Mouse (Mus musculus) limb, embryonic 13.5 days (tissue): ENCODE measurements around the gene Sdhc. TPM values are rescaled to one million over a fixed set of nuclear protein-coding genes. Genes with fewer than 3 reads are reported as not detected.

Source experiments
- ATAC-seq: fragments of 200-750 bp; cut with Nextera tagmentation; 2 replicates; pipeline ENCODE4 v1.8.0; 2017; ENCODE audit warnings: low read depth, moderate number of reproducible peaks, moderate TSS enrichment; ENCODE audit not compliant: low FRiP score
- H3K27ac ChIP-seq: fragments of 300-500 bp; sonication (generic); 2 replicates; pipeline ENCODE4 v1.5.1; 2015; ENCODE audit warnings: inconsistent platforms, mild to moderate bottlenecking, moderate library complexity
- H3K27me3 ChIP-seq: fragments of 300-500 bp; sonication (generic); 2 replicates; pipeline ENCODE4 v1.6.1; 2015; ENCODE audit warnings: mild to moderate bottlenecking, inconsistent platforms
- H3K36me3 ChIP-seq: fragments of 300-500 bp; sonication (generic); 2 replicates; pipeline ENCODE4 v1.6.1; 2015; ENCODE audit warnings: inconsistent platforms, mild to moderate bottlenecking, moderate library complexity
- H3K4me1 ChIP-seq: fragments of 300-500 bp; sonication (generic); 2 replicates; pipeline ENCODE4 v1.6.1; 2015; ENCODE audit warnings: inconsistent platforms
- H3K4me2 ChIP-seq: fragments of 300-500 bp; sonication (generic); replicated peaks from 2 replicates; pipeline ENCODE4 v1.6.1; 2015; ENCODE audit warnings: inconsistent platforms, mild to moderate bottlenecking, moderate library complexity
- H3K4me3 ChIP-seq: fragments of 300-500 bp; sonication (generic); 2 replicates; pipeline ENCODE4 v1.5.1; 2015; ENCODE audit warnings: moderate library complexity, mild to moderate bottlenecking, inconsistent platforms
- H3K9ac ChIP-seq: fragments of 300-500 bp; sonication (generic); 2 replicates; pipeline ENCODE4 v1.6.1; 2015; ENCODE audit warnings: mild to moderate bottlenecking, inconsistent platforms
- H3K9me3 ChIP-seq: fragments of 300-500 bp; sonication (generic); 2 replicates; pipeline ENCODE4 v1.6.1; 2016; ENCODE audit warnings: inconsistent platforms
- WGBS: fragments of 180-500 bp; shearing (Covaris S2); methylation state at CpG from one replicate; pipeline ENCODE4 v1.1.7; 2015; 5-methylcytosine and 5-hydroxymethylcytosine counted together
- polyA plus RNA-seq: library from polyadenylated mRNA; unstranded; fragments of >200 nt; fragmentation: Nextera tagmentation; extraction: Ambion mirVana; gene quantifications from 2 replicates; pipeline ENCODE4 v1.2.1, GENCODE M21; 2015

Gene Sdhc
- polyA plus RNA-seq, 1 experiment from 2014 or later, result 236 TPM

DNA sequence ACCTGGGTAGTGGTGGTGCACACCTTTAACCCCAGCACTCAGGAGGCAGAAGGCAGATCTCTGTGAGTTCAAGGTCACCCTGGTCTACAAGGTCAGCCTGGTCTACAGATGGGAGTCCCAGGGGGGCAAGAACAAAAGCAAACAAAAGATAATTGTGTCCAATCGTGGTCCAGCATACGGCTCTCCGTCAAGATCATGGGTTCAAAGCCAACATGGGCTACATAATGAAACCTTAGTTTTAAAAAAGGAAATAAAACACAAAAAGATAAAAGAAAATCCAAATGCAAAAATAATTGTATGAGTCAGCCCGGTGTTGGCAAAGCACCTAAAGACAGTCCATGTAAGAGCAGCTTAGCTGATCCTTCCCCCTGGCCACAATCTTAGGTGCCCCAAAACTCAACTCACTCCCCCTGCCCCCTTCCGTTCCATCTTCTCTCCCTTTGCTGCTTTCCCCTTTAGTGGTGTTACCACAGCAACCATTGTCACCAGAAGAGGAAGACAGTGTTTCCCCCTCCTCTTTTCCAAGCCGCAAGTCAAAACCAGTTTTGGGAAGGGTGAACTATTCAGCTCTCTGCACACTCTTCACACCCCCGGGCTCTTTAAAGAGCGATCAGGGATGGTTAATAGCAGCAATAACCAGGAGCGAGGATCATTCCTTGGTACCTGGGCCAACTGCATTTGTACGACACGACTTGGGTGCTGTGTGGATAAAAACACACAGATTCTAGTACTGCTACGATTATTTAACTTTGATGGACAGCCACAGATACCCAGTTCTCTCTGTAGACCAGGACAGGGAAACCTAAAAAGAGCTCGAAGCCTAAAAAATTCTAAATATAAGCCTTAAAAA lies 37.7 kb upstream of the Sdhc start:
- ATAC-seq, result no peak
- H3K4me2 ChIP-seq, result no peak overlapping the region
- peaks cover 24% of the 10 kb centered on the region for H3K27me3 ChIP-seq
- H3K9ac ChIP-seq, result no peak overlapping the region
- no peak overlapping the region for H3K27ac ChIP-seq
- H3K4me1 ChIP-seq, result peaks cover 20% of the 10 kb centered on the region
- no peak overlapping the region for H3K4me3 ChIP-seq
- no peaks in the 10 kb centered on the region for H3K36me3 ChIP-seq
- WGBS, result 67% methylated on average over 13 of the region's 13 CpGs
- no peaks in the 10 kb centered on the region for H3K9me3 ChIP-seq

DNA sequence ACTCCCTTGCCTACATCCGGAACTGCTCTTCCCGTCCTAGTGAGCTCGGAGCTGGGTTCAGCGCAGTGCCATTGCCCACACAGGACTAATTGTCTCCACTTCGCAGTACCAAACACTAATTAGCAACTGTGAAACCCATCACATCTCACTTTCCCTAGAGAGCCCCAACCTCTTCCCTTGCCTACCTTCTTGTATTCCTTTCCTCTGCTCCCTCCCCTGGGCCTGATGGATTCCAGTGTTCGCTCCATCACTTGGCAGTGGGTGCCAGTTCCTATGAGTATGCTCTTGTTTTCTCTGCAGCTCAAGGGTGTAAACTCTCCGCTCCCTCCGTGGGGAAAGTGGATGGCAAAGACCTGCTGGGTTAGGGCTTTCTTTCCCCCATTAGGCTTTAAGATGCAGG lies 35.3 kb upstream of the Sdhc start:
- 54% methylated on average over 8 of the region's 8 CpGs for WGBS
- no peak overlapping the region for H3K4me2 ChIP-seq
- no peak overlapping the region for H3K27ac ChIP-seq
- H3K4me3 ChIP-seq, result no peak overlapping the region
- peaks cover 15% of the 10 kb centered on the region for H3K4me1 ChIP-seq
- peaks cover 1% of the 10 kb centered on the region; the same call in 1 of the 2 replicates for H3K27me3 ChIP-seq
- H3K9ac ChIP-seq, result no peak overlapping the region
- ATAC-seq, result no peak
- no peaks in the 10 kb centered on the region for H3K9me3 ChIP-seq
- no peaks in the 10 kb centered on the region for H3K36me3 ChIP-seq

DNA sequence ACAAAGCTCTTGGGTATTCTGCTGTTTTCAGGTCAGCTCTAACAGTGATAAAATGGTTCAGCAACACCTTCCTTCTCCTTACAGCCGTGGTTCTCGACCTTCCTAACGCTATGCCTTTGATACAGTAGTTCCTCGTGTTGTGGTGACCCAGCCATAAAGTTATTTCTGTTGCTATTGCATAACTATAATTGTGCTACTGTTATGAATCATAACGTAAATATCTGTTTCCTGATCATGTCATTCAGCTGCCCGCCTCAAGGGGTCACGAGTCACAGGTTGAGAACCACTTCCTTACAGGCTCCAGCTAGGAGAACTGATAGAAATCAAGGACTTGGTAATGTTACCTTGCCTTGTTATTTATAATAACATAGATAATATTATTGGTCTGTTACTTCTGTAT lies 33.9 kb upstream of the Sdhc start:
- no peak for ATAC-seq
- WGBS, result 84% methylated on average over 7 of the region's 7 CpGs
- Histone ChIP-seq H3K27ac (no peak overlapping the region), H3K9me3 (no peaks in the 10 kb centered on the region), H3K9ac (no peak overlapping the region), H3K4me2 (no peak overlapping the region), H3K4me1 (peaks cover 10% of the 10 kb centered on the region), H3K27me3 (no peaks in the 10 kb centered on the region), H3K4me3 (no peak overlapping the region), H3K36me3 (no peaks in the 10 kb centered on the region)

DNA sequence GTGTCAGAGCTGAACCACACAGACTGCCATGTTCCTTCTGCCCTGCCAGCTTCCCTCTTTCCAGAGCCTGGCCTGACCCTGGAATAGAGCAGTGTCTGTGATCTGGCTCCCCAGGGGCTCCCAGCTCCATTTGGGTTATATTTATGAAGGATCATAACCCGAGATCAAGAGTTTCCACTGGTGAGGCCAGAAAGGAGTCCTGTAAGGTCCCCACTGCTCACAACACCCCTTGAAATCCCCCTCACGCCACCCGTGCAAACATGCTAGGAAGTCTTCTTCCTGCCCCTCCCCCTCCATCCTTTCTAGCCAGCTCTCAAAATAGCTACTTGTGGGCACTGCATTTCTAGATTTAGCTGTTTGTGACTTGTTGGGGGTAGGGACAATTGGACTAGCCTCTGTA lies 33.2 kb upstream of the Sdhc start:
- 0 out of 2 replicates have a peak, but pooled peaks cover 5% of the 10 kb centered on the region for H3K4me1 ChIP-seq
- no peak overlapping the region for H3K4me2 ChIP-seq
- no peaks in the 10 kb centered on the region for H3K27me3 ChIP-seq
- H3K9ac ChIP-seq, result no peak overlapping the region
- ATAC-seq, result no peak
- no peak overlapping the region for H3K27ac ChIP-seq
- no peak overlapping the region for H3K4me3 ChIP-seq
- H3K9me3 ChIP-seq, result no peaks in the 10 kb centered on the region
- H3K36me3 ChIP-seq, result no peaks in the 10 kb centered on the region
- 62% methylated on average over 3 of the region's 3 CpGs for WGBS

DNA sequence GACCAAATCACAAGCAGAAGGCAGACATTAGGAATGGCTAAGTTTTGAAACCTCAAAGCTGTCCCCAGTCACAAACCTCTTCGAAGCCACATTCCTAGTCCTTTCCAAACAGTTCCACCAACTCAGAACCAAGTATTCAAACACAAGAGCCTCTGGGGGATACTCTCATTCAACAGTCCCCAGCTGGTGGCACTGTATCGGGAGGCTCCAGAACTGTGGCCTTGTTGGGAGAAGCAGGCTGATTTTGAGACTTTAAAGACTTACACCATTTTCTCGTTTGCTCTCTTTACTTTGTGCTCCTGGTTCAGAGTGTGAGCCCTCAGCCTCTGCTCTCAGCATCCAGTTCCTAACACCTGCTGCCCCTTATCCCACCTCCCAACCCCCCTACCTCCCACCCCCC lies 32.6 kb upstream of the Sdhc start:
- no peaks in the 10 kb centered on the region for H3K27me3 ChIP-seq
- no peak overlapping the region for H3K27ac ChIP-seq
- H3K9ac ChIP-seq, result no peak overlapping the region
- 82% methylated on average over 3 of the region's 3 CpGs for WGBS
- no peaks in the 10 kb centered on the region for H3K9me3 ChIP-seq
- no peak overlapping the region for H3K4me3 ChIP-seq
- no peak for ATAC-seq
- no peaks in the 10 kb centered on the region for H3K36me3 ChIP-seq
- H3K4me1 ChIP-seq, result 0 out of 2 replicates have a peak, but pooled peaks cover 5% of the 10 kb centered on the region
- no peak overlapping the region for H3K4me2 ChIP-seq

DNA sequence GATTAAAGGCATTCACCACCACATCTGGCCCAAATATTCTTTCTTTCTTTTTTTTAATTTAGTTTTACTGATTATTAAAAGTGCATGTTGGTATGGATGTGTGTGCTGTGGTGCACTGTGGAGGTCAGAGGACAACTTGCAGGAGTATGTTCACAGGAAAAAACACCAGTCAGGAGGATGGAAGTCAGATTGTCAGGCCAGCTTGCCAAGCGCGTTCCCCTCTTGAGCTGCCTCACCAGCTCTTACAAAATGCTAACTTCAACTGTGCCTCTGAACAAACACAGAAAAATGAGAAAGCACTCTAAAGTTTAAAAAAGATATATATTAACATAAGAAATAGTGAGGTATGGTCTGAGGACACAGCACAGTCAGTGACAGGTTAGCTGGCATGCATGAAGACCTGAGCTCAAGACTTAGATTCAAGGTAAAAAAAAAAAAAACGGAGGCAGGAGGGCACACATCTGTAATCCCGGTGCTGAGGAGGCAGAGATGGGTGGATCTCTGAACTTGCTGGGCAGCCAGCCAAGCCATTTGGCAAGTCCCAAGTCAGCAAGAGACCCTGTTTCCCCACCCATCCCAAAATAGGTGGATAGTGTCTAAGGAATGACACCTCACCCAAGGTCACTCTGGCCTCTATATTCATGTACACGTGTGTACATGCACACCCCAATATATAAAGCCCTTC lies 29.2 kb upstream of the Sdhc start:
- 77% methylated on average over 5 of the region's 5 CpGs for WGBS
- H3K4me1 ChIP-seq, result no peaks in the 10 kb centered on the region
- no peak for ATAC-seq

DNA sequence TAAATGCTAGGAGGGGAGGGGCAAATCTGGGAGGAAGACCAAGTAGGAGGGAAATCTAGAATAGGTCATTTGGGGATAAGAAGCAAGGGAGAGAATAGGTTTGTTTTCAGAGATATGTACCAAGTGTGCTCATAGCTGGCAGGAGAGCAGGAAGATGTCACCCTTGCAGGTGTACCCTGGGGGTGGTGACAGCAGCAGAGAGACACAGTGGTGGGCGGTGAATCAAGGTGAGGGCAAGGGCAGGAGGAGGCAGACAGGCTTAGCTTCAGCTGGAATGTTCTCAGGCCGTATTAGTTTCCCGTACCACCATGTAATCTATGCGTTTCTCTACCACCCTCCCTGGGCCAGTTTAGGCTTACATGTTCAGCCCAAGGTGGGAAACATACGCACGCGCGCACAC lies 22.4 kb upstream of the Sdhc start:
- Histone ChIP-seq H3K4me3 (no peak overlapping the region), H3K4me2 (no peak overlapping the region), H3K27me3 (no peaks in the 10 kb centered on the region; the same call in 1 of the 2 replicates), H3K9ac (no peak overlapping the region), H3K36me3 (no peaks in the 10 kb centered on the region), H3K9me3 (no peaks in the 10 kb centered on the region), H3K4me1 (no peaks in the 10 kb centered on the region), H3K27ac (no peak overlapping the region)
- 97% methylated on average over 8 of the region's 8 CpGs for WGBS
- ATAC-seq, result no peak

More for the DNA sequence above, 29.2 kb upstream of the Sdhc start:
- no peak overlapping the region for H3K4me2 ChIP-seq
- no peaks in the 10 kb centered on the region for H3K36me3 ChIP-seq
- H3K27me3 ChIP-seq, result no peaks in the 10 kb centered on the region
- no peak overlapping the region for H3K4me3 ChIP-seq
- no peaks in the 10 kb centered on the region for H3K9me3 ChIP-seq
- H3K9ac ChIP-seq, result no peak overlapping the region
- H3K27ac ChIP-seq, result no peak overlapping the region

DNA sequence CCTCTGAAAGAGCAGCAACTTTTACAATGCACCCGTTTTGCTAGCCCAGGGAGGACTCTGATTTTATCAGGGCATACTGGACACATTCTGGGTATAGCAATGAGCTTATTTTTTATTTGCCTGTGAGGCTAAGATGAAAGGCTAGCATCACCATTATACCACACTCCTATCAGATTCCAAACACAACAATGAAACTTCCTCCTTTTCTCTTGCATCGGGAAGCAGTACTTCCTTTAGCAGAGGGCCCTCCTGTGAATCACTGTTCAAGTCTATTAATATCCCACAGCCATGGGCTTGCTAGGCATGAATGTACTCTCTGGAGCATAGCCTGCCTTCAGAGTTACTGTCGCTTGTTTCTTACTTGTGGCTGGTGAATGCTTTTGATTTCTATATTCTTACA lies 20.7 kb upstream of the Sdhc start:
- H3K9ac ChIP-seq, result no peak overlapping the region
- no peaks in the 10 kb centered on the region for H3K36me3 ChIP-seq
- no peaks in the 10 kb centered on the region for H3K9me3 ChIP-seq
- no peaks in the 10 kb centered on the region; the same call in 1 of the 2 replicates for H3K27me3 ChIP-seq
- no peak overlapping the region for H3K4me2 ChIP-seq
- ATAC-seq, result no peak
- no peak overlapping the region for H3K27ac ChIP-seq
- H3K4me3 ChIP-seq, result no peak overlapping the region
- 68% methylated on average over 3 of the region's 3 CpGs for WGBS
- H3K4me1 ChIP-seq, result no peaks in the 10 kb centered on the region

DNA sequence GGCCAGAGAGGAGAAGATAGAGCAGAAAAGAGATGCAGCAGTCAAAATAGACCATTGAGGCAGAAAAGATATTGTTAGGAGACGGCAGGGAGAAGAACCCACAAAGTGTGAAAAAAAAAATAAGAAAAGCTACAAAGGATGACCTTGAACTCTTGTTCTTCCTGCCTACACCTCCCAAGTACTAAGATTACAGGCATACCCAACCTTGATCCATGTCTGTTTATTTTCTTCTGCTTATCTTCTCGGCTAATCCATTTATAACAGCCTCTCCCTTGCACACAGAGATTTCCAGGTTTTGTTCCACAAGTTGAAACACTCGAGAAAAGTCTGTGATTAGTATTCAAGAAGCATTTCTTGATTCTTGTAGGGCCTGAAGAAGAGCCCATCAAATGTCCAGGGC lies 19.5 kb upstream of the Sdhc start:
- Histone ChIP-seq H3K9me3 (no peaks in the 10 kb centered on the region), H3K27me3 (no peaks in the 10 kb centered on the region; the same call in 1 of the 2 replicates), H3K4me3 (no peak overlapping the region), H3K4me2 (no peak overlapping the region), H3K27ac (no peak overlapping the region), H3K36me3 (no peaks in the 10 kb centered on the region), H3K9ac (no peak overlapping the region), H3K4me1 (no peaks in the 10 kb centered on the region)
- WGBS, result 68% methylated on average over 3 of the region's 3 CpGs
- no peak for ATAC-seq

DNA sequence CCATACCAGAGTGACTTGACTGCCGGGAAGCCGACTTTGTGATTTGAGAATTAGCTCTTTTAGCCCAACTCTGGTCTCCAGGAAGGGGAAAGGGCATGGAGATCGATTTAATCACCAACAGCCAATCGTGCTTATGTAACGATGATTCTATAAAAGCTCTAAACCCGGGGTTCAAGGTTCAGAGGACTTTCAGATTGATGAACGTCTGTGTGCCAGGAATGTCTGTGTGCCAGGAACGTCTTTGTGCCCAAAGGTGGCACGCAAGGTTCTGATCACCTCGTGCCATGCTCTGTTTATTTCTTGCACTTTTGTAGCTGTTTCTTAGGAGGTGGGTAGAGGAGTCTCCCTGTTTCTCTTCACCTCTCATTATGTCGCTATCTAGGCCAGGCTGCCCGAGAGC lies 18.5 kb upstream of the Sdhc start:
- Histone ChIP-seq H3K27me3 (no peaks in the 10 kb centered on the region; the same call in 1 of the 2 replicates), H3K9ac (no peak overlapping the region), H3K4me1 (no peaks in the 10 kb centered on the region), H3K27ac (no peak overlapping the region), H3K9me3 (no peaks in the 10 kb centered on the region), H3K4me3 (no peak overlapping the region), H3K36me3 (no peaks in the 10 kb centered on the region), H3K4me2 (no peak overlapping the region)
- WGBS, result 85% methylated on average over 12 of the region's 12 CpGs
- ATAC-seq, result no peak

DNA sequence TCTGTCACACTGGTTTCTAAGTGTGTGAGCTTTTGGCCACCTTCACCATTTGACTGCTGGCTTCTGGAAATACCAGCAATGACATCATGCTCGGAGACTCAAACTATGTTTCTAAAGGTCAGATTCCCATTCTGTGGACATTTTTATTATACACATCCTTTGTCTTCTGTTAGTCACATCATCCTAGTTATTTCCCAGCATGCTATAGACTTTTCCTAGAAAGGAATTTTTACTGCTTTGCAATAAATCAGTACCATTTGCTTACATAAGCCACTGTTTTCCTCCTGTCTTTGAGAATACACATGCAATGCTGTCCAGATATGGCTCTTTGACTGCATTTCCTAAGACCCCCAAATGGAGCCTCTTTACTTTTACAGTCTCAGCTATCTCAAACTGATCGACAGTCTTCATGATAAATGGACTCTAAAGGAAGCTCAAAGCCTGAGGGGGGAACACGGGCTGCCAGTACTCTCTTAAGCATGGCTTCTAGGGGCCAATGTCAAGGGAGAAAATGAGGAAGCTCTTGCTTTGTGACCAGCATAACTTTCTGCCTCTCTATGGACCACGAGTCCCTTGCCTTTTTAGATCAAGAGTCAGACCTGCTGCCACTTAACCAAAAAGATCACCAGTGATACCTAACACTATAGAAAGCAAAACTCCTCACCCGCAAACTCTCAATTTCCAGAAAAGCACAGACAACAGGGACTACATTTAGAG lies 15.4 kb upstream of the Sdhc start:
- Histone ChIP-seq H3K4me2 (no peak overlapping the region), H3K27me3 (peaks cover 10% of the 10 kb centered on the region), H3K36me3 (no peaks in the 10 kb centered on the region), H3K4me3 (no peak overlapping the region), H3K9ac (no peak overlapping the region), H3K27ac (no peak overlapping the region), H3K4me1 (no peaks in the 10 kb centered on the region), H3K9me3 (no peaks in the 10 kb centered on the region)
- 67% methylated on average over 5 of the region's 5 CpGs for WGBS
- no peak for ATAC-seq

DNA sequence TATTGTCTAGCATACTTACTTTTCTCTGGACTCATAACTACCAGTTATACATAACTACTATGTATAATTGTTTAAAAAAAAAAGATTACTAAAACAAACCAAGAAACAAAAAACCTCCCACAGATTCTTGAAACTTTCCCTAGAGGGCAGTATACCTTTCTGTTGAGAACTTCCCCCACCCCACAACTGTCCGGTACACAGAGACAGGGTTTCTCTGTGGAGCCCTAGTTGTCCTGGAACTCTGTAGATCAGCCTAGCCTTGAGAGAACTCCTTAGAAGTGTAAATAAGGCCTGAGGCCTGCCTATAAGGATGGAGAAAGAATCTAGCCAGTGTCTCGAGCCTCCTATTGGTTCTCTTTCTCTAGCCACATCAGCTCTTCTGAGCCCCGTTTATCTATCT lies 13.9 kb upstream of the Sdhc start:
- 38% methylated on average over 3 of the region's 3 CpGs for WGBS
- peaks cover 9% of the 10 kb centered on the region; the same call in 1 of the 2 replicates for H3K4me1 ChIP-seq
- no peak for ATAC-seq
- no peaks in the 10 kb centered on the region for H3K36me3 ChIP-seq
- H3K27me3 ChIP-seq, result peaks cover 25% of the 10 kb centered on the region
- no peak overlapping the region for H3K9ac ChIP-seq
- no peaks in the 10 kb centered on the region for H3K9me3 ChIP-seq
- no peak overlapping the region for H3K27ac ChIP-seq
- H3K4me2 ChIP-seq, result no peak overlapping the region
- H3K4me3 ChIP-seq, result no peak overlapping the region
